Mouse (Mus musculus) layer of hippocampus, adult 2 months (tissue): ENCODE data around the gene Mgl2. TPM values are rescaled to one million over a fixed set of nuclear protein-coding genes. Genes with fewer than 3 reads are reported as not detected.
A peak's percentile ranks its signal among the peaks of the same experiment; 100 is the strongest.

Experiments
- DNase-seq, 2 experiments: peaks; one replicate each; pipeline ENCODE4 v3.0.0; 2022; ENCODE audit warnings: low spot score in 2 of 2
- H3K27ac ChIP-seq: fragments of 200-600 bp; 2 replicates; pipeline ENCODE4 v1.8.1; 2022
- H3K4me3 ChIP-seq: fragments of 200-600 bp; 2 replicates; pipeline ENCODE4 v1.8.1; 2022; ENCODE audit warnings: mild to moderate bottlenecking
- CTCF ChIP-seq: fragments of 200-600 bp; conservative IDR thresholded peaks from 2 replicates; pipeline ENCODE4 v1.8.1; 2022; ENCODE audit warnings: antibody characterized with exemption, mild to moderate bottlenecking, moderate library complexity
- total RNA-seq, 2 experiments: library from RNA; stranded (reverse); gene quantifications; 2 replicates each; pipeline ENCODE4 v1.2.3; 2021

The Mgl2 gene
- total RNA-seq, 2 experiments from 2014 or later, result 0.46 TPM; not detected in 1

- H3K27ac ChIP-seq, result no peak overlapping the region
- H3K4me3 ChIP-seq, result no peak overlapping the region
- no peak for DNase-seq
- no peak for TF ChIP-seq CTCF
These were observed 48.6 kb downstream of the Mgl2 start for GRCm38 (mm10) chr11:70178756-70179155.

- Histone ChIP-seq H3K4me3 (no peak overlapping the region), H3K27ac (no peak overlapping the region)
- peak; percentile 82 for TF ChIP-seq CTCF
- peak in 1 of 2 experiments; percentile 20 for DNase-seq
These were observed 49.3 kb downstream of the Mgl2 start for GRCm38 (mm10) chr11:70179401-70179800.

- H3K27ac ChIP-seq, result no peak overlapping the region
- no peak for TF ChIP-seq CTCF
- no peak for DNase-seq
- no peak overlapping the region for H3K4me3 ChIP-seq
These were observed 50.4 kb downstream of the Mgl2 start for GRCm38 (mm10) chr11:70180496-70180895.

GRCm38 (mm10) chr11:70185120-70185519 is 55.0 kb downstream of the Mgl2 start:
- H3K4me3 ChIP-seq, result no peak overlapping the region
- H3K27ac ChIP-seq, result no peak overlapping the region
- TF ChIP-seq CTCF, result no peak
- DNase-seq, result no peak

Other genes starting within 250 kb of the Mgl2 start
- 1 to 10 TPM; 1.3 to 1.4 TPM for gene Kctd11, start 248.9 kb upstream of the Mgl2 start, total RNA-seq
- gene Acap1, start 234.8 kb upstream of the Mgl2 start, total RNA-seq, result not detected
- gene 2810408A11Rik, start 229.3 kb upstream of the Mgl2 start, total RNA-seq, result 1 to 10 TPM in 1 of 2 experiments, under 1 TPM in 1; 0.64 to 1.0 TPM
- gene Neurl4, start 229.3 kb upstream of the Mgl2 start, total RNA-seq, result 100 to 1,000 TPM; 122 to 125 TPM
- 10 to 100 TPM; 35.6 to 41.5 TPM for gene Gps2, start 216.4 kb upstream of the Mgl2 start, total RNA-seq
- 100 to 1,000 TPM; 413 to 441 TPM for gene Eif5a, start 208.4 kb upstream of the Mgl2 start, total RNA-seq
- 10 to 100 TPM; 12.4 to 14.5 TPM for gene Ybx2, start 194.5 kb upstream of the Mgl2 start, total RNA-seq
- gene Slc2a4, start 182.1 kb upstream of the Mgl2 start, total RNA-seq, result 1 to 10 TPM; 1.8 to 2.2 TPM
- not detected for gene Cldn7, start 165.6 kb upstream of the Mgl2 start, total RNA-seq
- gene Ctdnep1, start 149.2 kb upstream of the Mgl2 start, total RNA-seq, result 100 to 1,000 TPM; 106 to 114 TPM
- gene Elp5, start 147.8 kb upstream of the Mgl2 start, total RNA-seq, result 10 to 100 TPM; 72.8 to 72.9 TPM
- 100 to 1,000 TPM; 216 to 229 TPM for gene Gabarap, start 139.2 kb upstream of the Mgl2 start, total RNA-seq
- gene Phf23, start 134.6 kb upstream of the Mgl2 start, total RNA-seq, result 10 to 100 TPM; 40.5 to 42.6 TPM
- 10 to 100 TPM; 40.6 to 45.3 TPM for gene Dvl2, start 129.7 kb upstream of the Mgl2 start, total RNA-seq
- gene Acadvl, start 114.9 kb upstream of the Mgl2 start, total RNA-seq, result 10 to 100 TPM; 54.9 to 63.7 TPM
- gene Dlg4, start 113.4 kb upstream of the Mgl2 start, total RNA-seq, result 100 to 1,000 TPM; 880 to 888 TPM
- 1 to 10 TPM in 1 of 2 experiments, under 1 TPM in 1; 0.52 to 1.7 TPM for gene Asgr1, start 76.2 kb upstream of the Mgl2 start, total RNA-seq
- not detected for gene Asgr2, start 37.7 kb upstream of the Mgl2 start, total RNA-seq
- 1 to 10 TPM in 1 of 2 experiments, under 1 TPM in 1; 0.67 to 1.5 TPM for gene Clec10a, start 25.9 kb downstream of the Mgl2 start, total RNA-seq
- 10 to 100 TPM; 35.2 to 47.0 TPM for gene Slc16a11, start 82.4 kb downstream of the Mgl2 start, total RNA-seq
- 10 to 100 TPM in 1 of 2 experiments, 1 to 10 TPM in 1; 7.9 to 11.0 TPM for gene Slc16a13, start 90.7 kb downstream of the Mgl2 start, total RNA-seq
- gene Bcl6b, start 99.5 kb downstream of the Mgl2 start, total RNA-seq, result 1 to 10 TPM in 1 of 2 experiments, under 1 TPM in 1; 0.83 to 1.4 TPM
- gene 0610010K14Rik, start 107.6 kb downstream of the Mgl2 start, total RNA-seq, result 10 to 100 TPM; 43.8 to 48.7 TPM
- gene Gm21988, start 109.5 kb downstream of the Mgl2 start, total RNA-seq, result 1 to 10 TPM; 3.9 to 4.3 TPM
- 100 to 1,000 TPM; 272 to 278 TPM for gene Rnasek, start 109.5 kb downstream of the Mgl2 start, total RNA-seq
- gene Alox12, start 125.0 kb downstream of the Mgl2 start, total RNA-seq, result under 1 TPM; 0.13 to 0.27 TPM
- gene Alox12e, start 192.3 kb downstream of the Mgl2 start, total RNA-seq, result not detected
- under 1 TPM in 1 of 2 experiments, not detected in 1; 0.26 TPM for gene Alox15, start 221.7 kb downstream of the Mgl2 start, total RNA-seq